17 mouse cellular contexts compared by ENCODE assay signal in genomic region chr14:25350282-25350964, GRCm38 (mm10).
DNase-seq lines count a peak whose midpoint lies in the region; ATAC-seq lines count a peak whose summit lies in the region.
"Had no signal": no experiment of that assay in that cellular context is flagged by ENCODE, and none has a peak within 500 bp of the region (broad histone marks: within the 10 kb centered on the region; RNA-seq: fewer than 3 reads in every experiment).

No protein-coding gene starts in this region.

- no peak overlapping the region for H3K9ac ChIP-seq in kidney, embryonic 14.5 days (ENCODE audit: low read depth, low read length)
- H3K9ac ChIP-seq in embryonic facial prominence, embryonic 14.5 days (ENCODE audit: low read depth, low read length): no peak overlapping the region
- H3K9ac ChIP-seq in limb, embryonic 12.5 days (replicated peaks): no peak overlapping the region
- H3K9ac ChIP-seq: hindbrain, embryonic 13.5 days; neural tube, embryonic 12.5 days had no signal

- H3K9me3 ChIP-seq in kidney, embryonic 14.5 days (ENCODE audit: control insufficient read depth, low read length): no peaks in the 10 kb centered on the region
- no peaks in the 10 kb centered on the region for H3K9me3 ChIP-seq in embryonic facial prominence, embryonic 14.5 days (ENCODE audit: control insufficient read depth, low read length)
- no peaks in the 10 kb centered on the region for H3K9me3 ChIP-seq in limb, embryonic 12.5 days
- H3K9me3 ChIP-seq: heart, embryonic 10.5 days; hindbrain, embryonic 13.5 days; neural tube, embryonic 12.5 days had no signal

- H3K36me3 ChIP-seq in kidney, embryonic 14.5 days (ENCODE audit: control insufficient read depth, insufficient read depth, low read length): no peaks in the 10 kb centered on the region
- H3K36me3 ChIP-seq in embryonic facial prominence, embryonic 14.5 days (ENCODE audit: control insufficient read depth, insufficient read depth, low read length): no peaks in the 10 kb centered on the region
- H3K36me3 ChIP-seq in limb, embryonic 12.5 days: no peaks in the 10 kb centered on the region
- H3K36me3 ChIP-seq: hindbrain, embryonic 13.5 days; neural tube, embryonic 12.5 days had no signal

- H3K4me3 ChIP-seq in kidney, embryonic 14.5 days (ENCODE audit: low read length): no peak overlapping the region
- no peak overlapping the region for H3K4me3 ChIP-seq in embryonic facial prominence, embryonic 14.5 days (ENCODE audit: low read depth, low read length)
- no peak overlapping the region for H3K4me3 ChIP-seq in limb, embryonic 12.5 days (replicated peaks)
- H3K4me3 ChIP-seq: heart, embryonic 10.5 days; hindbrain, embryonic 13.5 days; neural tube, embryonic 12.5 days had no signal

- no peak overlapping the region for H3K4me2 ChIP-seq in kidney, embryonic 14.5 days (replicated peaks; ENCODE audit: low read depth, low read length)
- no peak overlapping the region for H3K4me2 ChIP-seq in embryonic facial prominence, embryonic 14.5 days (ENCODE audit: low read depth, low read length)
- H3K4me2 ChIP-seq in limb, embryonic 12.5 days: no peak overlapping the region
- H3K4me2 ChIP-seq: hindbrain, embryonic 13.5 days; neural tube, embryonic 12.5 days had no signal

- H3K27me3 ChIP-seq in kidney, embryonic 14.5 days (ENCODE audit: control insufficient read depth, insufficient read depth, low read length): no peaks in the 10 kb centered on the region
- H3K27me3 ChIP-seq in embryonic facial prominence, embryonic 14.5 days (replicated peaks; ENCODE audit: control insufficient read depth, insufficient read depth, low read length): no peaks in the 10 kb centered on the region
- H3K27me3 ChIP-seq in limb, embryonic 12.5 days: no peaks in the 10 kb centered on the region
- H3K27me3 ChIP-seq: hindbrain, embryonic 13.5 days; neural tube, embryonic 12.5 days had no signal

- H3K27ac ChIP-seq in kidney, embryonic 14.5 days (ENCODE audit: low read depth, low read length): peak overlapping the region; percentile 17; the same call in 1 of the 2 replicates
- H3K27ac ChIP-seq in embryonic facial prominence, embryonic 14.5 days (replicated peaks; ENCODE audit: low read depth, low read length): peak overlapping the region; percentile 64
- H3K27ac ChIP-seq in limb, embryonic 12.5 days: peak overlapping the region; percentile 84
- H3K27ac ChIP-seq: heart, embryonic 10.5 days; hindbrain, embryonic 13.5 days; neural tube, embryonic 12.5 days had no signal

- no peak for DNase-seq in kidney, adult 11 months
- DNase-seq in brain, adult 2 months (ENCODE audit: low read depth, low spot score): peak; percentile 67
- peak; percentile 82 for DNase-seq in embryonic facial prominence, embryonic 14.5 days (ENCODE audit: low spot score)
- no peak for DNase-seq in liver
- no peak for DNase-seq in spleen, postnatal 10 days (ENCODE audit: low spot score in 2 of 2)
- DNase-seq: cerebellum, adult 11 months; gastrocnemius, postnatal 14 days; kidney, adult 9 months; lung, adult 2 months; thymus, adult 2 months had no signal

- 48% methylated on average over 9 of the region's 9 CpGs for WGBS in kidney, embryonic 14.5 days
- 39% methylated on average over 9 of the region's 9 CpGs for WGBS in embryonic facial prominence, embryonic 14.5 days
- WGBS in limb, embryonic 12.5 days: 28% methylated on average over 9 of the region's 9 CpGs

- no peak for ATAC-seq in kidney, embryonic 14.5 days (ENCODE audit: low FRiP score, low TSS enrichment)
- ATAC-seq in embryonic facial prominence, embryonic 14.5 days (ENCODE audit: low read depth): peak; percentile 74
- ATAC-seq in limb, embryonic 12.5 days (ENCODE audit: insufficient number of reproducible peaks, insufficient read depth, low FRiP score, low TSS enrichment, low read depth): peak; percentile 26; the same call in 1 of the 2 replicates
- ATAC-seq: activated CD4-positive, CD25-positive, alpha-beta regulatory T cell, adult 4 months; CD4-positive, CD25-positive, alpha-beta regulatory T cell, adult 4 months had no signal

- H3K4me1 ChIP-seq in kidney, embryonic 14.5 days (ENCODE audit: control insufficient read depth, insufficient read depth, low read length): no peaks in the 10 kb centered on the region
- H3K4me1 ChIP-seq in embryonic facial prominence, embryonic 14.5 days (ENCODE audit: control insufficient read depth, insufficient read depth, low read length): peaks cover 36% of the 10 kb centered on the region
- H3K4me1 ChIP-seq in limb, embryonic 12.5 days (replicated peaks): peaks cover 39% of the 10 kb centered on the region
- H3K4me1 ChIP-seq: hindbrain, embryonic 13.5 days; neural tube, embryonic 12.5 days had no signal

Comparison
In these comparisons a context has a peak if more than half of its experiments do, and no peak if none do; other contexts are left out.
1. H3K27ac ChIP-seq: peak in every context shown above with its lines; median percentile 84 in limb, embryonic 12.5 days; 64 in embryonic facial prominence, embryonic 14.5 days; 17 in kidney, embryonic 14.5 days.
2. DNase-seq: peak in brain, adult 2 months (single experiment) and embryonic facial prominence, embryonic 14.5 days (single experiment); none in kidney, adult 11 months (single experiment), liver (single experiment) and spleen, postnatal 10 days (0 of 2).